Mouse (Mus musculus) embryo, embryonic 10 days (tissue): ENCODE measurements around the gene Inmt.
"Not testable (repeated sequence)": the region's sequence is repeated elsewhere in the genome, so short reads cannot be mapped to it uniquely, and the experiment has no call there.

Experiments
- DNase-seq: peaks from one replicate; pipeline ENCODE4 v3.0.0-alpha.2; 2015; ENCODE audit warnings: low spot score

Inmt gene

DNA sequence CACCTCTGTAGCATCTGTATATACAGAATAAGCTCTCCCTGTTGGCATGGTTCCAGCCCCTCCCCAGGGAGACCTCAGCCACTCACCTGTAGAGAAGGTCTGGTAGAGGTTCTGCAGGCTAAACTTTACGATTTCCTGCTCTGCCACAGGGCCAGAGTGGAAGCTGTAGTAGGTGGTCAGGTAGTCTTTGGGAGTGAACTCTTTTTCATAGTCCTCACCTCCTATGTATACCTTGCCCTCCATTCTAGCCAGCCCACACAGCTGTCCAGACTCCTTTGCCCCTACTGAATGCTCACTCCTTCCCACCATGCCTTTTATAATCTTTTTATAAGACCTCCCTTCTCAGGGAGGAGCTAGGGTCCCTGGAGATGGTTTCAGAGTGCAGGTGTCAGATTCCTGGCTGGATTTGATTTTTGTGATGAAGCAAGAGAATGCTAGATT is at the start of gene Inmt:
TSS of gene Inmt (minus strand) at position 303 of the 441 bp plus-strand sequence.
- no peak for DNase-seq

GRCm38 (mm10) chr6:55223986-55224385 is 49.1 kb upstream of the Inmt start:
- no peak for DNase-seq

GRCm38 (mm10) chr6:55218232-55218631 is 43.4 kb upstream of the Inmt start:
- no peak for DNase-seq

- DNase-seq: no peak
Observed at GRCm38 (mm10) chr6:55214541-55214940, 39.7 kb upstream of the Inmt start.

GRCm38 (mm10) chr6:55210423-55211365 is 35.9 kb upstream of the Inmt start:
- DNase-seq: peak; percentile 21

GRCm38 (mm10) chr6:55207786-55208185 is 32.9 kb upstream of the Inmt start:
- peak; percentile 28 for DNase-seq

GRCm38 (mm10) chr6:55203931-55204330 is 29.1 kb upstream of the Inmt start:
- DNase-seq: no peak

DNA sequence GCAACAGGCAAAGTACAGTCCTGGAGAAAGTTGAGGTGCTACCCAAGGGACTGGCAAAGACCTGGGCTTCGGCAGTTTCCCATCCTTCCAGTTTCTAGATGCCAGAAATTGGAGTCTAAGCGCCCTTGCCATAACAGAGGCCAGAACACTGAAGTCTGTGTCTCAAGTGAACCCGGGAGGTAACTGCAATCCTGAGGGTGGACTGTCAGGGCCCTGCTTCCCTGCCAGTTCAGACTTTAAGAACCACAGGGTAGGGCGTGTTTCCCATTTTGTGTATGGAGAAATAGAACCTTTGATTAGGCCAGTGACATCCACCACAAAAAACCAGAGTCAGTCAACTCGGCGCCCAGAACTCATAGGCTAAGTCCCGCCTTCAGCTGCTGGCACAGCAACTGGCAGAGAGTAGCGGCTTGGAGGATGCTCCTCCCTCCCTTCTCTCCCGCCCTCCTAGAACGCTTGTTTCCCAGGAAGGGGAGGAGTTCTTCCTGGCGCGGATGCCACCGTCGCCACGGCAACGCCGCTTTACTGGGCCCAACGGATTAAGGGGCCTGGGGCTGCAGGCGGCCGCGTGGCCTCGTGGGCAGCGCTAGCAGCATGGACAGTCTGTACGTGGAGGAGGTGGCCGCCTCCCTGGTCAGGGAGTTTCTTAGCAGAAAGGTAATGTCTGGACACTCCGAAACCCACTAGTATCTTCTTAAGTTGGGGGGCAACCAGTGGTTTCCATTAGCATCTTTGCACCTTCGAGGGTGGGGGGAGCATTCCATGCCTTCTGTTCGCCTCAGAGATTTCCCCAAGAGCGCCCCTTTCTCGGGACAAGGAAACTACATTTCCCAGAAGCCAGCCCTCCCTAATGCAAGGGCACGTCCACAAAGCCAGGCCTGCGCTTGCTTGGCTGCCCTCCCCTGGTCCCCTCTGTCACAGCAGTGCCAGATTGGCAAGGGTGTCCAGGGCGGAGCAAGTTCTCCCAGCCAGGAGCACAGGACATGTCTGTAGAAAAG is 28.4 kb upstream of the Inmt start, which contains the start of gene Mindy4:
TSS of gene Mindy4 (plus strand) at position 471 of the 998 bp plus-strand sequence.
- peak; percentile 98 for DNase-seq

- no peak for DNase-seq
Observed at GRCm38 (mm10) chr6:55199047-55199446, 24.2 kb upstream of the Inmt start.

- DNase-seq: no peak
Observed at GRCm38 (mm10) chr6:55193171-55193570, 18.3 kb upstream of the Inmt start.

- DNase-seq: no peak
Observed at GRCm38 (mm10) chr6:55191537-55191936, 16.7 kb upstream of the Inmt start.

GRCm38 (mm10) chr6:55189406-55189805 is 14.6 kb upstream of the Inmt start:
- DNase-seq: no peak

DNA sequence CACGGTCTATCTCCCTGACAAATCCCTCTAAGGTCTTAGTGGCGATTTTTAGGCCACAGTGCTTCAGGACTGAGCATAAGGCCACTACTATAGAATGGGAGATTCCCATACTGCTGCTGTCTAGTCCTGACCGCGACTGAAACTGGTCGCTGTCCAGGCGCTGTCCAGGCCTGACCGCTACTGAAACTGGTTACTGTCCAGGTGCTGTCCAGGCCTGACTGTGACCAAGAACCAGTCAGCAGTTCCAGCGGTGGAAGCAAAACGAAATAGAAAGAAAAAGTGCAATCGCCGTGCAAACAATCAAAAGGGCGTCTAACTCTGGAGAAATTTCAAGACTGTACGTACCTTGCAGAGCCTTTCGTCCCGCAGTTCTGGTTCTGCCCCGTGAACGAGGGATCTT is 13.0 kb upstream of the Inmt start:
- not testable (repeated sequence) for DNase-seq

DNA sequence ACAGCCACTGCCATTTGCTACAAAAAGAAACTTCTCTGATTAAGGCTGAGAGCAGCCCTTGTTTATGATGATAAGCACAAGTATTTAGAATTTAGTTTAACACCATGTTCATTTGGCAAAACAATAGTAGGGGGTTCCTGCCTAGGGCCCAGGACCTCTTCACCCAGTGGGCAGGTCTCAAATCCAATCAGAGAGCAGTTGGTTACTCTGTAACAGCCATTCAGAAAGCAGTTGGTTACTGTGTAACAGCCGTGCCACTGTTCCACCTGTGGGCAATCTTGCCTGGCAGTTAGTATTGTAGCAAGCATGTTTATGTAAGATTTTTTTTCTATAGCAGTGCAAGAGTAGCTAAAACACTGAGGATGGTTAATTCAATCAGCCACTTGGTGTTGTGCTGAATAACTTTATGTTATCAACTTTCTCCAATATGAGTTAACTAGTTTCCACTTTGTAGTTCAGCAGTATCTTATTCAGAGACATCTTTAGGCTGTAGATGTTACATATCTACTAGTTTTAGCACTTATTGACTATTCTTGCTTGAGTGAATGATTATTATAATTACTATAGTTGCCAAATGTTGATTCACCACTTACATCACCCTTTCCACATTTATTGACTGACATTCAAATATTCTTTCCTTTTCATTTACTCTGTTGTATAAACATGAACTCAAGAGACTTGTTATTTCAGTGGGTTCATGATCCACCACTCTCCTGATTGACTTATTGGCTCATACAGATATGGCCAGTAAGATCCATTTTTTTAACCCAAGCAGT is 8.0 kb upstream of the Inmt start:
- no peak for DNase-seq

DNA sequence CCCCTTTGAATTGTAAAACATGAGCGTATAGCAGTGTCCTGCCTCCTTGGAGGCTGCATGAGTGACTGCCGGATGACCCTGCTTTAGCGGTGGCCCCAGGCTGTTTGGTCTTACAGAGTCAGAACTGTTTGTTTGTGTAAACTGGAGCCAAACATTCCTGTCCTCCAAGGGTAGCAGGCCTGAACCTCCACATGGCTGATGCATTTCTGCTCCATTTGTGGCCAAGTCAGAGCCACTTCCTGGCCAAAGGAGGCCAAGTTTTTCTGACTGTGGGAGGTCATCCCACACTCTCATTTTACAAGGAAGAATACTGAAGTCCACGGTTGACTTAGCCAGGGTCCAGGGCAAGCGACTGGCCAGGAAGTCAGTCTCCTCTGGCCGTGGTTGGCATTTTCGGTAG is 4.7 kb upstream of the Inmt start:
- DNase-seq: no peak

- peak; percentile 49 for DNase-seq
Observed at GRCm38 (mm10) chr6:55177060-55177732, 2.4 kb upstream of the Inmt start.

DNA sequence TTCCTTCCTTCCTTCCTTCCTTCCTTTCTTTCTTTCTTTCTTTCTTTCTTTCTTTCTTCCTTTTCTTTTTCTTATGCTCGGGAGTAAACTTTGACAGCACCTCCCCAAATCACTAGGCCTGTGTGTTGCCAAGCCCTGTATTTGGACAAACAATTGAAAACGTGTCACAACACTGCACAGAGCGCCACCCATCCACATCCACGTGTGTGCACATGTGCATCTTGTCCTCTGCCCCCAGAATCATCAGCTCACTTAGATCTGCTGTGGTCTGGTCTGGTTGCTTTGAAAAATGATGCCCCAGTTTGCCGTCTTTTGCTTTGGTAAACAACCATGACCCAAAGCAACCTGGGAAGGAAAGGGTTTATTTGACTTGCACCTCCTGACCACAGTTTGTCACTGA is 1.0 kb upstream of the Inmt start:
- DNase-seq: no peak

GRCm38 (mm10) chr6:55175456-55175855 is 613 bp upstream of the Inmt start:
- DNase-seq: no peak

- peak; percentile 73 for DNase-seq
Observed at GRCm38 (mm10) chr6:55173941-55174349, 898 bp downstream of the Inmt start.

DNA sequence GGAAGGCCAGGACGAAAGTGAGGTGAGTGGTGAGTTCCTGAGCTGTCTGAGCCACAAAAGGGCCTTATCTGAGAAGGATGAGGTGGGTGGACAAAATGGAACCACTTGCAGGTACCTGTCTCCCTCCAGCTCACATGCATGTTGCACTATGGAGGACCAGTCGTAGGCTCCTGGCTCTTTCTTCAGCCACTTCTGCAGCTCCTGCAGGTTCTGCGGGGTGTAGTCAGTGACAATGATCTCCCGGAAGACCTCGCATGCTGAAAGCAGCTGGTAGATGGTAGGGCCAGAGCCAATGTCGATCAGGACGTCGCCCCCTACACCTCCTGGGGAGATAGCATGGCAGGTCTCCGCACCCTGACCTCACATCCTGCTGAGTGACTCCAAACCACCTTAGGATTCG is 1.7 kb downstream of the Inmt start:
- DNase-seq: no peak

GRCm38 (mm10) chr6:55171638-55172037 is 3.2 kb downstream of the Inmt start:
- no peak for DNase-seq
